Mouse (Mus musculus): ENCODE results near the gene Tspyl4. TPM values are rescaled to one million over a fixed set of nuclear protein-coding genes. Genes with fewer than 3 reads are reported as not detected.
A peak's percentile ranks its signal among the peaks of the same experiment; 100 is the strongest.
"Not testable (repeated sequence)": the region's sequence is repeated elsewhere in the genome, so short reads cannot be mapped to it uniquely, and the experiment has no call there.

Gene Tspyl4
- 24.4 and 29.5 TPM in 2 replicates for polyA plus RNA-seq (2012; rRNA removed)

GRCm38 (mm10) chr10:34297299-34297979 is at the start of gene Tspyl4:
Gene Tspyl4, plus strand, starts transcription at chr10:34297442.
- H3K36me3 ChIP-seq (ENCODE audit: control insufficient read depth, insufficient read depth, low read length) = no peaks in the 10 kb centered on the region
- no peaks in the 10 kb centered on the region for H3K27me3 ChIP-seq (ENCODE audit: control insufficient read depth, insufficient read depth, low read length)
- peak within 1 kb of the TSS; percentile 65 for H3K4me3 ChIP-seq (ENCODE audit: control insufficient read depth, insufficient read depth, low read length)
- peak; percentile 87 for TF ChIP-seq POLR2A (IDR thresholded peaks at IDR 0.05; ENCODE audit: control insufficient read depth, extremely low read depth, insufficient read depth, low read length, poor library complexity)
- no peak for TF ChIP-seq CTCF (IDR thresholded peaks at IDR 0.05; ENCODE audit: borderline replicate concordance, control insufficient read depth, extremely low read depth, insufficient read depth, low read length, poor library complexity)
- H3K4me1 ChIP-seq (replicated peaks; ENCODE audit: control insufficient read depth, insufficient read depth, low read length) = peaks cover 28% of the 10 kb centered on the region
- peak; percentile 94 for DNase-seq
- under 1% methylated on average over 38 of the region's 38 CpGs for WGBS
- peak within 1 kb of the TSS; percentile 88 for H3K27ac ChIP-seq (ENCODE audit: control insufficient read depth, insufficient read depth, low read length)

GRCm38 (mm10) chr10:34247757-34248156 is 49.5 kb upstream of the Tspyl4 start:
- Histone ChIP-seq H3K4me1 (replicated peaks; ENCODE audit: control insufficient read depth, insufficient read depth, low read length) (no peaks in the 10 kb centered on the region), H3K27ac (ENCODE audit: control insufficient read depth, insufficient read depth, low read length) (no peak overlapping the region), H3K27me3 (ENCODE audit: control insufficient read depth, insufficient read depth, low read length) (no peaks in the 10 kb centered on the region), H3K4me3 (ENCODE audit: control insufficient read depth, insufficient read depth, low read length) (no peak overlapping the region), H3K36me3 (ENCODE audit: control insufficient read depth, insufficient read depth, low read length) (no peaks in the 10 kb centered on the region)
- no peak for TF ChIP-seq CTCF (IDR thresholded peaks at IDR 0.05; ENCODE audit: borderline replicate concordance, control insufficient read depth, extremely low read depth, insufficient read depth, low read length, poor library complexity)
- TF ChIP-seq POLR2A (IDR thresholded peaks at IDR 0.05; ENCODE audit: control insufficient read depth, extremely low read depth, insufficient read depth, low read length, poor library complexity) = no peak
- no peak for DNase-seq
- WGBS = 20% methylated on average over 3 of the region's 3 CpGs

GRCm38 (mm10) chr10:34249594-34249993 is 47.6 kb upstream of the Tspyl4 start:
- no peaks in the 10 kb centered on the region for H3K36me3 ChIP-seq (ENCODE audit: control insufficient read depth, insufficient read depth, low read length)
- WGBS = 6% methylated on average over 2 of the region's 2 CpGs
- no peaks in the 10 kb centered on the region for H3K27me3 ChIP-seq (ENCODE audit: control insufficient read depth, insufficient read depth, low read length)
- no peak for DNase-seq
- H3K4me3 ChIP-seq (ENCODE audit: control insufficient read depth, insufficient read depth, low read length) = no peak overlapping the region
- H3K27ac ChIP-seq (ENCODE audit: control insufficient read depth, insufficient read depth, low read length) = no peak overlapping the region
- H3K4me1 ChIP-seq (replicated peaks; ENCODE audit: control insufficient read depth, insufficient read depth, low read length) = no peaks in the 10 kb centered on the region
- no peak for TF ChIP-seq POLR2A (IDR thresholded peaks at IDR 0.05; ENCODE audit: control insufficient read depth, extremely low read depth, insufficient read depth, low read length, poor library complexity)
- TF ChIP-seq CTCF (IDR thresholded peaks at IDR 0.05; ENCODE audit: borderline replicate concordance, control insufficient read depth, extremely low read depth, insufficient read depth, low read length, poor library complexity) = no peak

GRCm38 (mm10) chr10:34252833-34253232 is 44.4 kb upstream of the Tspyl4 start:
- H3K27ac ChIP-seq (ENCODE audit: control insufficient read depth, insufficient read depth, low read length); H3K36me3 ChIP-seq (ENCODE audit: control insufficient read depth, insufficient read depth, low read length); DNase-seq; H3K4me3 ChIP-seq (ENCODE audit: control insufficient read depth, insufficient read depth, low read length); H3K4me1 ChIP-seq (replicated peaks; ENCODE audit: control insufficient read depth, insufficient read depth, low read length); H3K27me3 ChIP-seq (ENCODE audit: control insufficient read depth, insufficient read depth, low read length): not testable (repeated sequence)
- WGBS = 97% methylated on average over 9 of the region's 9 CpGs

- H3K36me3 ChIP-seq (ENCODE audit: control insufficient read depth, insufficient read depth, low read length) = no peaks in the 10 kb centered on the region
- no peak for DNase-seq
- H3K27me3 ChIP-seq (ENCODE audit: control insufficient read depth, insufficient read depth, low read length) = no peaks in the 10 kb centered on the region
- H3K4me3 ChIP-seq (ENCODE audit: control insufficient read depth, insufficient read depth, low read length) = no peak overlapping the region
- no peak overlapping the region for H3K27ac ChIP-seq (ENCODE audit: control insufficient read depth, insufficient read depth, low read length)
- no peaks in the 10 kb centered on the region for H3K4me1 ChIP-seq (replicated peaks; ENCODE audit: control insufficient read depth, insufficient read depth, low read length)
- WGBS = 96% methylated on average over 4 of the region's 4 CpGs
- TF ChIP-seq CTCF (IDR thresholded peaks at IDR 0.05; ENCODE audit: borderline replicate concordance, control insufficient read depth, extremely low read depth, insufficient read depth, low read length, poor library complexity) (no peak), POLR2A (IDR thresholded peaks at IDR 0.05; ENCODE audit: control insufficient read depth, extremely low read depth, insufficient read depth, low read length, poor library complexity) (no peak)
Observed at GRCm38 (mm10) chr10:34265106-34265505, 32.1 kb upstream of the Tspyl4 start.

- no peak for DNase-seq
- no peaks in the 10 kb centered on the region for H3K27me3 ChIP-seq (ENCODE audit: control insufficient read depth, insufficient read depth, low read length)
- 65% methylated on average over 5 of the region's 5 CpGs for WGBS
- no peak for TF ChIP-seq CTCF (IDR thresholded peaks at IDR 0.05; ENCODE audit: borderline replicate concordance, control insufficient read depth, extremely low read depth, insufficient read depth, low read length, poor library complexity)
- TF ChIP-seq POLR2A (IDR thresholded peaks at IDR 0.05; ENCODE audit: control insufficient read depth, extremely low read depth, insufficient read depth, low read length, poor library complexity) = no peak
- no peaks in the 10 kb centered on the region for H3K4me1 ChIP-seq (replicated peaks; ENCODE audit: control insufficient read depth, insufficient read depth, low read length)
- no peak overlapping the region for H3K27ac ChIP-seq (ENCODE audit: control insufficient read depth, insufficient read depth, low read length)
- H3K4me3 ChIP-seq (ENCODE audit: control insufficient read depth, insufficient read depth, low read length) = no peak overlapping the region
- H3K36me3 ChIP-seq (ENCODE audit: control insufficient read depth, insufficient read depth, low read length) = no peaks in the 10 kb centered on the region
Observed at GRCm38 (mm10) chr10:34267312-34268070, 29.8 kb upstream of the Tspyl4 start.

Measured in thymus, adult 2 months (tissue).